Mouse (Mus musculus) midbrain, embryonic 11.5 days (tissue): Measurements from ENCODE around the gene Vamp3. TPM values are rescaled to one million over a fixed set of nuclear protein-coding genes. Genes with fewer than 3 reads are reported as not detected.
A peak's percentile ranks its signal among the peaks of the same experiment; 100 is the strongest.

ENCODE experiments used
- ATAC-seq: fragments of 200-750 bp; cut with Nextera tagmentation; 2 replicates; pipeline ENCODE4 v1.8.0; 2017; ENCODE audit warnings: moderate TSS enrichment, moderate library complexity; ENCODE audit not compliant: low FRiP score
- DNase-seq: peaks from one replicate; pipeline ENCODE4 v3.0.0; 2015; ENCODE audit warnings: low spot score; ENCODE audit errors: missing footprints
- H3K27ac ChIP-seq: fragments of 300-500 bp; sonication (generic); 2 replicates; pipeline ENCODE4 v1.5.1; 2014; ENCODE audit warnings: low read depth, low read length
- H3K27me3 ChIP-seq: fragments of 300-500 bp; sonication (generic); 2 replicates; pipeline ENCODE4 v1.6.1; 2014; ENCODE audit warnings: mild to moderate bottlenecking, low read length, moderate library complexity, mixed read lengths; ENCODE audit not compliant: control insufficient read depth, insufficient read depth
- H3K36me3 ChIP-seq: fragments of 300-500 bp; sonication (generic); 2 replicates; pipeline ENCODE4 v1.6.1; 2014; ENCODE audit warnings: mild to moderate bottlenecking, low read length, moderate library complexity, mixed read lengths; ENCODE audit not compliant: control insufficient read depth, insufficient read depth
- H3K4me1 ChIP-seq: fragments of 300-500 bp; sonication (generic); 2 replicates; pipeline ENCODE4 v1.6.1; 2014; ENCODE audit warnings: low read length; ENCODE audit not compliant: control insufficient read depth, insufficient read depth
- H3K4me2 ChIP-seq: fragments of 300-500 bp; sonication (generic); 2 replicates; pipeline ENCODE4 v1.6.1; 2014; ENCODE audit warnings: mild to moderate bottlenecking, moderate library complexity
- H3K4me3 ChIP-seq: fragments of 300-500 bp; sonication (generic); 2 replicates; pipeline ENCODE4 v1.5.1; 2014; ENCODE audit warnings: low read depth, low read length
- H3K9ac ChIP-seq: fragments of 300-500 bp; sonication (generic); 2 replicates; pipeline ENCODE4 v1.6.1; 2014; ENCODE audit warnings: low read length
- H3K9me3 ChIP-seq: fragments of 300-500 bp; sonication (generic); 2 replicates; pipeline ENCODE4 v1.6.1; 2016; ENCODE audit warnings: low read length; ENCODE audit not compliant: control insufficient read depth
- WGBS: fragments of 180-500 bp; shearing (Covaris S2); extraction: QIAGEN DNeasy Blood & Tissue Kit; methylation state at CpG from one replicate; pipeline ENCODE4 v1.1.7; 2014; 5-methylcytosine and 5-hydroxymethylcytosine counted together
- polyA plus RNA-seq: library from polyadenylated mRNA; unstranded; fragments of >200 nt; fragmentation: Nextera tagmentation; extraction: Ambion mirVana; gene quantifications from 2 replicates; pipeline ENCODE4 v1.2.1, GENCODE M21; 2014

Gene Vamp3
- polyA plus RNA-seq, 1 experiment from 2014 or later = 80.3 TPM

DNA sequence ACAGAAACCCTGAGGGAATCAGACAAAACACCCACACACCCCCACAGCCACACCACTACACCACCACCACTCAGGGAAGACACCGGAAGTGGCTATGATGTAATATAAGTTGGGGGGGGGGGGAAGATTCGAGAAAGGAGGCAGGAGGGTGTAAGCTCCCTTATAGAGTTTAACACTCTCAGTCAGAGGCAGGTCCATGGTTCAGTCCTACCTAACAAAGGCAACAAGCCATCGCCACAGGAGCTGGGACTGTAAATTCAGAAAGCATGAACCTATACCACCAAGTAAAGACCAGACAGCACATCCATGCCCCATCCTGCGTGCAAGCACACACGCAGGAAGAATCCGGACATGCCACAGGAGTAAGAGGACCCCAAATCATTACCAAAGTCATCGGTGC lies 31.5 kb upstream of the Vamp3 start, which contains the start of gene Gm13090:
Gene Gm13090, plus strand, starts transcription at position 301 of the 400 bp plus-strand sequence.
- H3K4me1 ChIP-seq = no peaks in the 10 kb centered on the region
- H3K27ac ChIP-seq = no peak within 1 kb of the TSS
- ATAC-seq (no peak), DNase-seq (no peak)
- H3K4me2 ChIP-seq = no peak within 1 kb of the TSS
- WGBS = 96% methylated on average over 7 of the region's 7 CpGs
- no peaks in the 10 kb centered on the region for H3K27me3 ChIP-seq
- H3K4me3 ChIP-seq = no peak within 1 kb of the TSS
- H3K9me3 ChIP-seq = no peaks in the 10 kb centered on the region
- no peak within 1 kb of the TSS for H3K9ac ChIP-seq
- peaks cover 16% of the 10 kb centered on the region for H3K36me3 ChIP-seq

DNA sequence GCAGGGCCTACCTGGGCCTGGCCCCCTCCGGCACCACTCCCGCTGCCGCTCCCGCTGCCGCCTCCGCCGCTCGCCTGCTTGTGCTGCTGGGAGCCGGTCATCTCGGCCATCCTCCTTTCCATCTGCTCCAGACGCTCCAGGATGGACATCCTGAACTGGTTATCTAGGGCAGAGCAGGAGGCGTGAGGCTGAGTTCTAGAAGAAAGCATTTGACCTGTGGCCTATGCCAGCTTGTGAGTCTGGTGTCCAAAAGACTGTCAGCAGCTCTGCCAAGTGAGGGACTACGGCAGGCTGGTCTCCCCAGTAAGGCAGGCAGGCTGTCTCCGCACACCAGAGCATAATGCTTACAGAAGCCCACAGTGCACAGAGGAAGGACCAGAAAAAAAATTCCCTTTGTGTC lies 31.1 kb upstream of the Vamp3 start:
- Histone ChIP-seq H3K9ac (no peak overlapping the region), H3K4me1 (no peaks in the 10 kb centered on the region), H3K27me3 (no peaks in the 10 kb centered on the region), H3K4me2 (no peak overlapping the region), H3K4me3 (no peak overlapping the region), H3K27ac (no peak overlapping the region), H3K36me3 (peaks cover 18% of the 10 kb centered on the region), H3K9me3 (no peaks in the 10 kb centered on the region)
- ATAC-seq (no peak), DNase-seq (no peak)
- 96% methylated on average over 14 of the region's 14 CpGs for WGBS

DNA sequence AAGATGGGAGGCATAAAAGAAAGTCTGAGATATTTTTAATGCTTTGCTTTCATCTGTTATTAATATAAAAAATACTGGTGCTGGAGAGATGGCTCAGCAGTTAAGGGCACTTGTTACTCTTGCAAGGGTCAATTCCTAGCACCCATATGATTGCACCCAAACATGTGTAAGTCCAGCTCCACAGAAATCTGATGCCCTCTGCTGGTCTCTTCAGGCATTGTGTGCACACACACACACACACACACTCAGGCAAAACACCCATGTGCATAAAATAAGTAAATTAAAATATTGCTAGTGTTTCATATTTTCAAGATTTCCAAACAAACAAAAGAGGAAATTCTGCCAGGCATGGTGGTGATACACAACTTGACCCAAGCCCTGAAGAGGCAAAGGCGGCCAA lies 29.6 kb upstream of the Vamp3 start:
- Histone ChIP-seq H3K4me2 (no peak overlapping the region), H3K27ac (no peak overlapping the region), H3K27me3 (no peaks in the 10 kb centered on the region), H3K4me3 (no peak overlapping the region), H3K9me3 (no peaks in the 10 kb centered on the region), H3K4me1 (no peaks in the 10 kb centered on the region), H3K36me3 (peaks cover 24% of the 10 kb centered on the region), H3K9ac (no peak overlapping the region)
- DNase-seq (no peak), ATAC-seq (no peak)
- WGBS = 93% methylated on average over 1 of the region's 1 CpGs

DNA sequence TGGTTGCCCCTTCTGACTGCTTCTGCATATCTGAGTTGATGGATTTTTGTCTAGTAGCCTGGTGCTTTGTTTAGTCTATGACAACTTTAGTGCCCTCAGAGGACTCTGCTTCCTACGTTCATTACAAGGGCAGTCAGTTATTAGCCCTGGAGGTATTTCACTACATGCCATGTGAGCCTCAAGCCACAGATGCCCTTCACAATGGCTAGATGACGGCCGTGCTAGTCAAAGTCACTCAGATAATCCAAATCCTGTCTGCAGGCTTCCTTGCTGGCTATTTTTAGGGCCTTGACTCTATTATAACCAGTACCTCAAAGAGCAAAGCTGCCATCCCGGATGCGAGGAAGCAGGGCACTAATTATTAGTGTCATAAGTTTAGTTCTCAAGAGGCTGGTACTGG lies 25.3 kb upstream of the Vamp3 start:
- Histone ChIP-seq H3K4me1 (no peaks in the 10 kb centered on the region), H3K4me3 (no peak overlapping the region), H3K36me3 (peaks cover 34% of the 10 kb centered on the region), H3K27ac (no peak overlapping the region), H3K9ac (no peak overlapping the region), H3K9me3 (no peaks in the 10 kb centered on the region), H3K4me2 (no peak overlapping the region), H3K27me3 (no peaks in the 10 kb centered on the region)
- ATAC-seq = no peak
- 83% methylated on average over 5 of the region's 5 CpGs for WGBS
- no peak for DNase-seq

DNA sequence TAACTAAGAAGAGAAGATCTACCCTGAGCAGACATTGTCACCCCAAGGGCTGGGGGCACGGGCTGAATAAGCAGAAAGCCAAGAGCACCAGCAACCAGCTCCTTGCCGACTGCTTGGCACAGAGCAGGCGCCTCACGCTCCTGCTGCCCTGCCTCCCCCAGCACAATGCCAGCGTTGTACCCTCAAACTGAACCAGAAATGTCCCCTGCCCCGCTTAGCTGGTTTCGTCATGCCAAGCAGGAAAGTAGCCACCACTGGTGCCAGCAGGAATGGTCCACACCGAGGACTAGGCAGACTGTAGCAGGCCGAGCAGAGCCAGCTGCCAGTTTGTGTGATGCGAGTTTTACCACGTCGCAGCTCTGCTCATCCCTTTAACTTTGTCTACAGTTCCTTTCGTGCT lies 24.2 kb upstream of the Vamp3 start:
- Histone ChIP-seq H3K36me3 (peaks cover 35% of the 10 kb centered on the region), H3K27me3 (no peaks in the 10 kb centered on the region), H3K27ac (no peak overlapping the region), H3K9ac (no peak overlapping the region), H3K4me3 (no peak overlapping the region), H3K4me2 (no peak overlapping the region), H3K9me3 (no peaks in the 10 kb centered on the region), H3K4me1 (no peaks in the 10 kb centered on the region)
- DNase-seq (no peak), ATAC-seq (no peak)
- WGBS = 92% methylated on average over 13 of the region's 13 CpGs

DNA sequence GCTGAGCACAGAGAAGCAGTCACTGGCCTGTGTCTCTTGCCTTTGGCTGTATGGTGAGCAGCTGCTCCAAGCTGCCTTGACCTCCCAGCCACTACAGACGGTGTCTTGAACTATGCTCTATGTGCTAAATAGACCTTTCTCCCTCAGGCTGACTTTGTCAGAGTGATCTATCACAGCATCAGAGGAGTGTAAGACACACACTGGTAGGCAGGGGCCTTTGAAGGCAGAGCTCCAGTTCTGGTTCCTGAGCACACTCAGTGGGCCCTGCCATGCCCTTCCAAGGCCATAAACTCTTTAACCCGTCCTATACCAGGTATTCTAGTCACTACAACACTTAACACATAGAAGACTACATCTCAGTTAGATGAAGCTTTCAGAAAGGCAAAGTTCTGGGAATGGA lies 23.6 kb upstream of the Vamp3 start:
- no peaks in the 10 kb centered on the region for H3K4me1 ChIP-seq
- H3K9ac ChIP-seq = no peak overlapping the region
- H3K36me3 ChIP-seq = peaks cover 34% of the 10 kb centered on the region
- 76% methylated on average over 2 of the region's 2 CpGs for WGBS
- no peaks in the 10 kb centered on the region for H3K27me3 ChIP-seq
- no peaks in the 10 kb centered on the region for H3K9me3 ChIP-seq
- DNase-seq = no peak
- no peak overlapping the region for H3K27ac ChIP-seq
- no peak for ATAC-seq
- H3K4me3 ChIP-seq = no peak overlapping the region
- no peak overlapping the region for H3K4me2 ChIP-seq

DNA sequence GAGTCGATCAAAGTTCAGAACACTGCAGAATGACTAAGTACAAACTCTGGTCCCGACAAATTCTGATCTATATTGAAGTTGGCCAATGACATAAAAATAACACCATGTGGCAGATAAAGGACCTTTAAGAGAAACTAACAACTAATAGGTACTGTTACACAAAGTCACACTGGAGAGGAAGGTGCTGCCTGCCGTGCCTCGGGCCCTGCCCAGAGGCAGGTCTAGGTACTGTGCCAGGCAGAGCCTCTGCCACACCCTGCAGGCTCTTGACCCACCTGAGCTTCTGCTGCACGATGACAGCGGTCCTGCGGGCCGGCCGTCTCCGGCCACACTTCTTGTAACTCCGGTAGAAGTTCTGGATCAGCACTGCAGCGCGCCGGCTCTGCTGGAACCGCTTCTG lies 17.1 kb upstream of the Vamp3 start:
- Histone ChIP-seq H3K4me3 (no peak overlapping the region), H3K27me3 (no peaks in the 10 kb centered on the region), H3K9ac (no peak overlapping the region), H3K36me3 (peaks cover 28% of the 10 kb centered on the region), H3K27ac (no peak overlapping the region), H3K4me2 (no peak overlapping the region), H3K9me3 (no peaks in the 10 kb centered on the region), H3K4me1 (no peaks in the 10 kb centered on the region)
- ATAC-seq (no peak), DNase-seq (no peak)
- 95% methylated on average over 15 of the region's 15 CpGs for WGBS

DNA sequence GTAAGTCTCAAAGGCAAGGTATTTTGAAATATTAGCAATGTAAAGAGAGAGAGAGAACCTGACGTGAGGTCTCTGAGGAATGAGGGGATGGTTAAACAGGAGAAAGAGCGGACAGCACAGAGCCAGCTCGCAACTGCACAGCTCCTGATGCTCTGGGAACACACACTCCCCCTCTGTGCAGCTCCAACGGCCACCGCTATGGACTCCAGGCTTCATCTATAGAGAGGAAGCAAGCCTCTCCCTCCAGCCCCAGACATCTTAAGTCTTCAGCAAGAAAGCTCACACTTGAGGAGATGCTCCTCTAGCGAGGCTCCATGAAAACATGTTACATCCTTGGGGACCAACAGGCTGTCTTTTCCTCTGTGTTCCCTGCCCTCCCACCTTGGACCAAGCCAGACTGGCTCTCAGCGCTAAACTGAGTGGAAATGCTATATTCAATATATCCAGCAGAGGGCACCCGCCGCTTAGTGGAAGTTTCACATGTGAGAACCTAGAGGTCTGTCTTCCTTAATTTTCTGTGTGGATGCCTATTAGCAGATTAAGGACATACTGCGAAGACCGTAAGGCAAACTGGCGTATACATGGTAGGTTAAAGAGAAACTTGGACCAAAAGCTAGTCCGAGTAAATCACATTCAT lies 15.5 kb upstream of the Vamp3 start:
- Histone ChIP-seq H3K4me1 (no peaks in the 10 kb centered on the region), H3K9me3 (no peaks in the 10 kb centered on the region), H3K4me2 (no peak overlapping the region), H3K27ac (no peak overlapping the region), H3K36me3 (peaks cover 23% of the 10 kb centered on the region), H3K4me3 (no peak overlapping the region), H3K27me3 (no peaks in the 10 kb centered on the region), H3K9ac (no peak overlapping the region)
- 58% methylated on average over 13 of the region's 13 CpGs for WGBS
- ATAC-seq = no peak
- peak; percentile 97 for DNase-seq

DNA sequence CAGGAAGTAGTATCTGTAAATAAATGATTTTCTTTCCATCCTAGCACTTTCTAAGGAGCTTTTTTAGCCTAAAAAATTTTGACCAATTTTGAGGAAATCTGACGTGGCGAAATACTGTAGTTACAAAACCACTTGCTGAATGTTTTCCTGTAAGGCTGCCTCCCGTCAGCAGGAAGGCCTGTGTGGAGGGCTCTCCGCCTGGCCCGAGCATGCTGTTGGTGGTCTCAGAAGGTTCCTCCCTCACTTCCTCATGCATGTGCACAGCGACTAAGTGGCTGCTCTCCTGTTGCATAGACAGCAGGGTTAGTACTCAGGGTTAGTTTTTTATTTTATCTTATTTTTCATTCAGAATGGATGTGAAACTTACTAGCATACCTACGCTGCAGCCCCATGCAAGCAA lies 13.2 kb upstream of the Vamp3 start:
- Histone ChIP-seq H3K27ac (no peak overlapping the region), H3K27me3 (no peaks in the 10 kb centered on the region), H3K4me2 (no peak overlapping the region), H3K4me1 (no peaks in the 10 kb centered on the region), H3K4me3 (no peak overlapping the region), H3K9me3 (no peaks in the 10 kb centered on the region), H3K36me3 (peaks cover 14% of the 10 kb centered on the region), H3K9ac (no peak overlapping the region)
- DNase-seq = no peak
- ATAC-seq = no peak
- WGBS = 93% methylated on average over 7 of the region's 7 CpGs
